Mouse (Mus musculus) hindbrain, embryonic 15.5 days (tissue): ENCODE data around the gene Tcp11x2. TPM values are rescaled to one million over a fixed set of nuclear protein-coding genes. Genes with fewer than 3 reads are reported as not detected.

ENCODE experiments used
- ATAC-seq: fragments of 200-750 bp; cut with Nextera tagmentation; 2 replicates; pipeline ENCODE4 v1.8.0; 2017; ENCODE audit warnings: low read depth, moderate number of reproducible peaks, moderate TSS enrichment; ENCODE audit not compliant: low FRiP score
- H3K27ac ChIP-seq: fragments of 300-500 bp; sonication (generic); replicated peaks from 2 replicates; pipeline ENCODE4 v1.5.1; 2015; ENCODE audit warnings: mild to moderate bottlenecking, inconsistent platforms
- H3K27me3 ChIP-seq: fragments of 300-500 bp; sonication (generic); 2 replicates; pipeline ENCODE4 v1.6.1; 2015; ENCODE audit warnings: control low read depth, inconsistent platforms
- H3K36me3 ChIP-seq: fragments of 300-500 bp; sonication (generic); 2 replicates; pipeline ENCODE4 v1.6.1; 2015; ENCODE audit warnings: control low read depth, inconsistent platforms
- H3K4me1 ChIP-seq: fragments of 300-500 bp; sonication (generic); replicated peaks from 2 replicates; pipeline ENCODE4 v1.6.1; 2015; ENCODE audit warnings: control low read depth, inconsistent platforms
- H3K4me2 ChIP-seq: fragments of 300-500 bp; sonication (generic); 2 replicates; pipeline ENCODE4 v1.6.1; 2015; ENCODE audit warnings: moderate library complexity, mild to moderate bottlenecking, inconsistent platforms
- H3K4me3 ChIP-seq: fragments of 300-500 bp; sonication (generic); 2 replicates; pipeline ENCODE4 v1.5.1; 2015; ENCODE audit warnings: mild to moderate bottlenecking, inconsistent platforms
- H3K9ac ChIP-seq: fragments of 300-500 bp; sonication (generic); 2 replicates; pipeline ENCODE4 v1.6.1; 2015; ENCODE audit warnings: inconsistent platforms
- H3K9me3 ChIP-seq: fragments of 300-500 bp; sonication (generic); 2 replicates; pipeline ENCODE4 v1.6.1; 2016; ENCODE audit warnings: control low read depth, inconsistent platforms
- WGBS: fragments of 180-500 bp; shearing (Covaris S2); methylation state at CpG from one replicate; pipeline ENCODE4 v1.1.7; 2015; 5-methylcytosine and 5-hydroxymethylcytosine counted together
- polyA plus RNA-seq: library from polyadenylated mRNA; unstranded; fragments of >200 nt; fragmentation: Nextera tagmentation; extraction: Ambion mirVana; gene quantifications from 2 replicates; pipeline ENCODE4 v1.2.1, GENCODE M21; 2015

The Tcp11x2 gene
- polyA plus RNA-seq, 1 experiment from 2014 or later: not detected

GRCm38 (mm10) chrX:135627605-135628004 is 66.0 kb downstream of the Tcp11x2 start, which contains the start of gene Prame:
TSS of gene Prame (minus strand) at chrX:135627705.
- ATAC-seq: no peak
- Histone ChIP-seq H3K36me3 (no peaks in the 10 kb centered on the region), H3K4me2 (no peak within 1 kb of the TSS), H3K9me3 (no peaks in the 10 kb centered on the region), H3K27ac (no peak within 1 kb of the TSS), H3K4me3 (no peak within 1 kb of the TSS), H3K4me1 (no peaks in the 10 kb centered on the region), H3K27me3 (no peaks in the 10 kb centered on the region), H3K9ac (no peak within 1 kb of the TSS)
- WGBS: 90% methylated on average over 11 of the region's 11 CpGs

Other genes with a start within 250 kb of the Tcp11x2 start
- gene AV320801, start 199.2 kb downstream of the Tcp11x2 start, polyA plus RNA-seq: not detected in 2 replicates
- gene Nxf7, start 95.0 kb downstream of the Tcp11x2 start, polyA plus RNA-seq: not detected in 2 replicates
- not detected in 2 replicates for gene Prame, start 66.1 kb downstream of the Tcp11x2 start, polyA plus RNA-seq
- gene Tmsb15a, start 31.5 kb upstream of the Tcp11x2 start, polyA plus RNA-seq: not detected in 2 replicates
- gene Armcx5, start 48.9 kb upstream of the Tcp11x2 start, polyA plus RNA-seq: 11.2 and 12.4 TPM in 2 replicates
- 224 and 227 TPM in 2 replicates for gene Gprasp1, start 48.9 kb upstream of the Tcp11x2 start, polyA plus RNA-seq
- gene Bhlhb9, start 103.8 kb upstream of the Tcp11x2 start, polyA plus RNA-seq: 114 and 115 TPM in 2 replicates
- 193 and 215 TPM in 2 replicates for gene Gprasp2, start 145.2 kb upstream of the Tcp11x2 start, polyA plus RNA-seq